Mouse (Mus musculus): ENCODE measurements around the gene Akt1. TPM values are rescaled to one million over a fixed set of nuclear protein-coding genes. Genes with fewer than 3 reads are reported as not detected.

Gene Akt1
- polyA plus RNA-seq, 1 experiment from 2014 or later, result 139 TPM

DNA sequence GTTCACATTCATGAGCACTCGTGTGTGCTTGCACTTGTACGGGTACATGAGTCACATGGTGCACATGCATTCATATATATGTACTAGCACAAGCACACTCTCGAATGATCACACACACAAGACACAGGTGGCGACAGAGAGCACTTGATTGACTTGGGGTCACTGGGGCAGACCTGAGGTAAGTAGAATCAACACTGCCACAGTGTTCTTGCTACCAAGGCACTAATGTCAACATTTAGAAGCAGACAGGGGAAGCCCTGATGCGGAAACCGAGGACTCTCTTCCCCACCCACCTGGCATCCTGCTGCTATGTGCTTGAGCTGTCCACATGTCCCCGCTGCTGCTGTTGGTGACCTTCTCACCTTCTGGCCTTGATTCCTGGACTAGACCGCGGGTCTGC, 41.0 kb downstream of the Akt1 start:
- Histone ChIP-seq H3K36me3 (peaks cover 6% of the 10 kb centered on the region; the same call in 1 of the 2 replicates), H3K9me3 (replicated peaks) (no peaks in the 10 kb centered on the region), H3K9ac (no peak overlapping the region), H3K27ac (no peak overlapping the region), H3K4me2 (no peak overlapping the region), H3K4me3 (no peak overlapping the region), H3K27me3 (no peaks in the 10 kb centered on the region), H3K4me1 (replicated peaks) (peaks cover 12% of the 10 kb centered on the region)
- 66% methylated on average over 9 of the region's 9 CpGs for WGBS
- ATAC-seq (replicated peaks; ENCODE audit: insufficient number of reproducible peaks, insufficient read depth, low FRiP score, low read depth), result no peak

DNA sequence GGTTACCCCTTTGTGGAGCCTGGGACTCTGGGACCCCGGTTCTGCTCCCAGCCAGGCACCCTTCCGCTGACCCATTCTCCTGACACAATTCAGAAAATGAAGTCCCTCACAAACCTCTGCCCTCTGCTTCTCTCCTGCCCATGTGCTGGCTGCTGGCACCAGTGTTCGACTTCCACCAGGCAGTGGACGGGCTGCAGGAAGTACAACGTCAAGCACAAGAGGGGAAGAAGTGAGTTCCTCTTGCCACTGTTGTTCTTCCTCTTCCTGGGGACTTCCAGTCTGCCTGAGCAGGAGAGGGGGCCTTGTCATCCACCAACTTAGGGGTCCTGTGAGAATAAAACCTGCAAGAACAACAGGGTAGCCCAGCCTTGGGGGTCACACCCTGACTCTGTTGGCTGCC, 41.8 kb downstream of the Akt1 start:
- no peak overlapping the region for H3K9ac ChIP-seq
- no peaks in the 10 kb centered on the region for H3K9me3 ChIP-seq (replicated peaks)
- no peak overlapping the region for H3K4me2 ChIP-seq
- H3K4me3 ChIP-seq, result no peak overlapping the region
- no peak overlapping the region for H3K27ac ChIP-seq
- H3K36me3 ChIP-seq, result peaks cover 6% of the 10 kb centered on the region; the same call in 1 of the 2 replicates
- 79% methylated on average over 5 of the region's 5 CpGs for WGBS
- H3K4me1 ChIP-seq (replicated peaks), result peaks cover 20% of the 10 kb centered on the region
- H3K27me3 ChIP-seq, result no peaks in the 10 kb centered on the region
- ATAC-seq (replicated peaks; ENCODE audit: insufficient number of reproducible peaks, insufficient read depth, low FRiP score, low read depth), result no peak

GRCm38 (mm10) chr12:112632084-112632777, 42.5 kb downstream of the Akt1 start:
- no peak overlapping the region for H3K9ac ChIP-seq
- H3K4me1 ChIP-seq (replicated peaks), result peaks cover 26% of the 10 kb centered on the region
- H3K9me3 ChIP-seq (replicated peaks), result no peaks in the 10 kb centered on the region
- no peaks in the 10 kb centered on the region for H3K27me3 ChIP-seq
- no peak for ATAC-seq (replicated peaks; ENCODE audit: insufficient number of reproducible peaks, insufficient read depth, low FRiP score, low read depth)
- WGBS, result 72% methylated on average over 11 of the region's 11 CpGs
- H3K4me2 ChIP-seq, result no peak overlapping the region
- peaks cover 6% of the 10 kb centered on the region; the same call in 1 of the 2 replicates for H3K36me3 ChIP-seq
- no peak overlapping the region for H3K4me3 ChIP-seq
- H3K27ac ChIP-seq, result no peak overlapping the region

GRCm38 (mm10) chr12:112631472-112631871, 43.2 kb downstream of the Akt1 start:
- no peak overlapping the region for H3K4me3 ChIP-seq
- H3K27me3 ChIP-seq, result no peaks in the 10 kb centered on the region
- H3K27ac ChIP-seq, result no peak overlapping the region
- peaks cover 6% of the 10 kb centered on the region; the same call in 1 of the 2 replicates for H3K36me3 ChIP-seq
- no peak overlapping the region for H3K9ac ChIP-seq
- H3K4me2 ChIP-seq, result no peak overlapping the region
- no peaks in the 10 kb centered on the region for H3K9me3 ChIP-seq (replicated peaks)
- ATAC-seq (replicated peaks; ENCODE audit: insufficient number of reproducible peaks, insufficient read depth, low FRiP score, low read depth), result no peak
- WGBS, result 19% methylated on average over 1 of the region's 1 CpGs
- peaks cover 28% of the 10 kb centered on the region for H3K4me1 ChIP-seq (replicated peaks)

DNA sequence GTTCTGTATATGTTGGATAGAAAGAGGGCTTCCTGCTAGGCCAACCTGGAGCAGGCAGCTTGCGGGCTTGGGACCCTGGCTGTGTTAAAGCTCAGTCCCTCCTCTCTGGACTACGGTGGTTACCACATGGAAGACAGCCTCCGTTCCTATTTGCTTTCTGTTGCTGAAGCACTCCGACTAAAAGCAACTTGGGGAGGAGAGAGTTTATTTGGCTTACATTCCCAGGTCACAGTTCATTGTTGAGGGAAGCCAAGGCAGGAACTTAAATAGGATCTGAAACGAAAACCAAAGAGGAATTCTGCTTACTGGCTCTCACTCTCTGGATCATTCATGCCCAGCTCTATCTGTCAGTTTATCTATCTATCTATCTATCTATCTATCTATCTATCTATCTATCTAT, 43.9 kb downstream of the Akt1 start:
- WGBS, result 76% methylated on average over 5 of the region's 5 CpGs
- no peak for ATAC-seq (replicated peaks; ENCODE audit: insufficient number of reproducible peaks, insufficient read depth, low FRiP score, low read depth)
- H3K4me1 ChIP-seq (replicated peaks), result peaks cover 35% of the 10 kb centered on the region
- H3K4me3 ChIP-seq, result no peak overlapping the region
- no peak overlapping the region for H3K9ac ChIP-seq
- H3K4me2 ChIP-seq, result no peak overlapping the region
- H3K27me3 ChIP-seq, result no peaks in the 10 kb centered on the region
- H3K9me3 ChIP-seq (replicated peaks), result no peaks in the 10 kb centered on the region
- no peak overlapping the region for H3K27ac ChIP-seq
- no peaks in the 10 kb centered on the region; the same call in 1 of the 2 replicates for H3K36me3 ChIP-seq

DNA sequence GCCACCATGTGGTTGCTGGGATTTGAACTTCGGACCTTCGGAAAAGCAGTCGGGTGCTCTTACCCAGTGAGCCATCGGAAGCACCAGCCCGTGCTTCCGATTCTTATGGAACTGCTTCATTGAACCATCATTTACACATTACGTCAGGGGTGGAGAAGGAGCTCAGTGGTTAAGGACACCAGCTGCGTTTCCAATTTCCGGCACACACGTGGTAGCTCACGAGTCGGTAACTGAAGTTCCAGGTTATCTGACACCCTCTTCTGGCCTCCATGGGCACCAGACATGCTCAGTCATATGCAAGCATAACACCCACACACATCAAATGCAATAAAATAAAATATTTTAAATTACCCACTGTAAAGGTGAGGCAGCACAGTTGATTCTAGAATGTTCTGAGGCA, 44.7 kb downstream of the Akt1 start:
- Histone ChIP-seq H3K36me3 (no peaks in the 10 kb centered on the region), H3K4me1 (replicated peaks) (peaks cover 36% of the 10 kb centered on the region), H3K9me3 (replicated peaks) (no peaks in the 10 kb centered on the region), H3K9ac (no peak overlapping the region), H3K27ac (no peak overlapping the region), H3K4me2 (no peak overlapping the region), H3K4me3 (no peak overlapping the region), H3K27me3 (no peaks in the 10 kb centered on the region)
- no peak for ATAC-seq (replicated peaks; ENCODE audit: insufficient number of reproducible peaks, insufficient read depth, low FRiP score, low read depth)
- WGBS, result 92% methylated on average over 12 of the region's 12 CpGs

DNA sequence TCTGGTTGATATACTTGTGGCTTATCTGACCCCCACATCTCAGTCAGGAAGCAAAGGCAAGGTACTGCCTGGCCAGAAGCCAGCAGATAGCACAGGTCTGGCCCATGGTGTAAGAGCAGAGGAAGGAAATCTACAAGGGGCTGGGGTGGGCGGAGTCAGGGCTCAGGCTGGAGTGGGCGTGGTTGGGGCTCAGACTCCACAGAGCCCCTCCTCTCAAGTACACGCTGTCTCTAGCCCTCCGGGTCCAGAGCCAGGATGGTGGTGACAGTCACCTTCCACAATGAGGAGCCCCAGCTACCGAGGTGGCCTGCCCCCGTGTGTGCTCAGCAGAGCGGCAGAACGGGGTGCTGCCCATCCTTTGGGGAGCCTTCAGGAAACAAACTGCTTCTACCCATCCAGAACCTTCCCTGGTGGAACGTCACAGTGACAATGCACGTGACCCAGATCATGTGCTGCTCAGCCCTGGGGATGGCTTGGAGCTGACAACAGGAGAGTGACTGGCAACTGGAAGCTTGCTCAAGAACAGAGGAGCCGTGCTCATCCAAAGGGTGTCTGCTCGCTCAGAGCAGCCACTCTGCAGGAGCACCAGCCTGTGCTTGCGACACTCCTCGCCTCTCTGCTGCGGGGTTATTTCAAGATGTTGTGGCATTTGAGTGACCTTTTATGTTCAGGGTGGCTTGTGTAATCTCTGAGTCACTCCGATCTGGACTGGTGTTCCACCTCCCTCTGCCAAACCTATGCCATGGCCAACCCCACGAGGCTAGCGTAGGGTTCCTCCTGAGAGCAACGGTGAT, 45.6 kb downstream of the Akt1 start:
- no peaks in the 10 kb centered on the region for H3K27me3 ChIP-seq
- H3K4me2 ChIP-seq, result peak overlapping the region; percentile 63
- H3K36me3 ChIP-seq, result no peaks in the 10 kb centered on the region
- peak; percentile 85 for ATAC-seq (replicated peaks; ENCODE audit: insufficient number of reproducible peaks, insufficient read depth, low FRiP score, low read depth)
- peak overlapping the region; percentile 57 for H3K27ac ChIP-seq
- peaks cover 39% of the 10 kb centered on the region for H3K4me1 ChIP-seq (replicated peaks)
- peak overlapping the region; percentile 39; the same call in 1 of the 2 replicates for H3K9ac ChIP-seq
- H3K9me3 ChIP-seq (replicated peaks), result no peaks in the 10 kb centered on the region
- peak overlapping the region; percentile 33 for H3K4me3 ChIP-seq
- 15% methylated on average over 19 of the region's 19 CpGs for WGBS

GRCm38 (mm10) chr12:112628197-112628596, 46.5 kb downstream of the Akt1 start:
- peaks cover 48% of the 10 kb centered on the region for H3K4me1 ChIP-seq (replicated peaks)
- H3K36me3 ChIP-seq, result no peaks in the 10 kb centered on the region
- H3K27ac ChIP-seq, result peak overlapping the region; percentile 57
- H3K4me3 ChIP-seq, result no peak overlapping the region
- WGBS, result 71% methylated on average over 6 of the region's 6 CpGs
- no peaks in the 10 kb centered on the region for H3K27me3 ChIP-seq
- H3K9me3 ChIP-seq (replicated peaks), result no peaks in the 10 kb centered on the region
- no peak overlapping the region for H3K9ac ChIP-seq
- no peak for ATAC-seq (replicated peaks; ENCODE audit: insufficient number of reproducible peaks, insufficient read depth, low FRiP score, low read depth)
- H3K4me2 ChIP-seq, result no peak overlapping the region

DNA sequence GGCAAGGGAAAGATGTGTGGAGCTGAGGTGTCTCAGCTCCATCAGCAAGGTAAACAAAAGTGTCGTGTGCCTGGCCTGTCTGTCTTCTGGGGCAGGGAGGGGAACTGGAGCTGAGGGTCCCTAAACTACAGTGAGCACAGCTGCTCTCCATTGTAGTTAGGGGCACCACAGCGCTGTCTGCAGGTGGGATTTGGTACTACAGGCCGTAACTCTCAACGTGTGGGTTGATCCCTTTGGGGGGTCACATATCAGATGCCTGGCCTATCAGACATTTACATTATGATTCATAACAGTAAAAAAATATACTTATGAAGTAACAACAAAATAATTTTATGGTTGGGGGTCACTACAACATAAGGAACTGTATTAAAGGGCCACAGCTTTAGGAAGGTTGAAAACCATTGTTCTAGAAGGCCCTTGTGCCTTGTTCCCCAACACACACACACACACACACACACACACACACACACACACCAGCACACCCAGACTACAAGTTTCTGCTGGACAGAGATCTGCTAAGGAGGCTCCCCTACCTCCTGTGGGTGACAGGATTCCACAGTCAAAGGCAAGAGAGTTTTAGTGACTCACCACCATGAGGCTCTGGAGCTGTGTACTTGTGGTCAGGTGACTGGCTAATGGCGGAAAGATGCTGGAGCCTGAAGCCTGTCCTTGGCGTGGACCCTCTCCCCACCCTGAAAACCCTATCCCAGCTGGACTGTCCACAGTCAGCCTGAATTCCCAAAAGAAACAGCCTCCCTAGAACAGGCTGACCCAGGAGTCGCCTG, 47.4 kb downstream of the Akt1 start:
- no peak for ATAC-seq (replicated peaks; ENCODE audit: insufficient number of reproducible peaks, insufficient read depth, low FRiP score, low read depth)
- Histone ChIP-seq H3K27ac (no peak overlapping the region), H3K4me2 (no peak overlapping the region), H3K36me3 (no peaks in the 10 kb centered on the region), H3K27me3 (no peaks in the 10 kb centered on the region), H3K4me3 (no peak overlapping the region), H3K9ac (no peak overlapping the region), H3K9me3 (replicated peaks) (no peaks in the 10 kb centered on the region), H3K4me1 (replicated peaks) (peaks cover 54% of the 10 kb centered on the region)
- 60% methylated on average over 7 of the region's 7 CpGs for WGBS

- H3K9ac ChIP-seq, result no peak overlapping the region
- H3K9me3 ChIP-seq (replicated peaks), result no peaks in the 10 kb centered on the region
- no peak overlapping the region for H3K4me3 ChIP-seq
- WGBS, result 71% methylated on average over 6 of the region's 6 CpGs
- no peaks in the 10 kb centered on the region for H3K27me3 ChIP-seq
- no peaks in the 10 kb centered on the region for H3K36me3 ChIP-seq
- no peak for ATAC-seq (replicated peaks; ENCODE audit: insufficient number of reproducible peaks, insufficient read depth, low FRiP score, low read depth)
- H3K4me2 ChIP-seq, result no peak overlapping the region
- no peak overlapping the region for H3K27ac ChIP-seq
- H3K4me1 ChIP-seq (replicated peaks), result peaks cover 60% of the 10 kb centered on the region
Measured at GRCm38 (mm10) chr12:112626455-112626854, 48.2 kb downstream of the Akt1 start.

DNA sequence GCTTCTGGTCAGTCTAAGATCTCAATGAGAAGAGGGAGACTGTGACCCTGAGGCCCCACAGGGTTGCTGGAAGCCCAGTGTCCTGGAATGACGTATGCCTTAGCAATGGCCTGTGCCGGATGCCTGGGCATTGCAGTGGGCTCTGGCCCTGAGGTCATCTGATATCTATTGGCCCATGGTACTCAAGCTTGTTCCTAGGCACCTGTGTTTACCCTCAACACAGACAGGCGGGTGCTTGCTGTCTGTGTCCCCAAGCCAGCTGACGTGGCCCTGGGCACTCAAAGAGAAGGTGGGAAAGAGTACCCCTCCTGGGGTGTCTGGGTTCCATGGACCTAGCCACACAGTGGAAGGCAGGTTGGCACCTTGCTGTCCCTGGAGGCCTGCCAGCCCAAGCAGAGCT, 49.0 kb downstream of the Akt1 start:
- 71% methylated on average over 4 of the region's 4 CpGs for WGBS
- ATAC-seq (replicated peaks; ENCODE audit: insufficient number of reproducible peaks, insufficient read depth, low FRiP score, low read depth), result no peak
- Histone ChIP-seq H3K9ac (no peak overlapping the region), H3K4me1 (replicated peaks) (peaks cover 65% of the 10 kb centered on the region), H3K36me3 (no peaks in the 10 kb centered on the region), H3K4me2 (no peak overlapping the region), H3K4me3 (no peak overlapping the region), H3K27me3 (peaks cover 3% of the 10 kb centered on the region; the same call in 1 of the 2 replicates), H3K9me3 (replicated peaks) (no peaks in the 10 kb centered on the region), H3K27ac (no peak overlapping the region)
